Mouse (Mus musculus) adrenal gland, postnatal 14 days (tissue): ENCODE measurements around the gene Samd4b. TPM values are rescaled to one million over a fixed set of nuclear protein-coding genes. Genes with fewer than 3 reads are reported as not detected.

Source experiments
- DNase-seq: peaks from one replicate; pipeline ENCODE4 v3.0.0; 2021; ENCODE audit warnings: mixed read lengths
- total RNA-seq: library from RNA; stranded (reverse); gene quantifications from 2 replicates; pipeline ENCODE4 v1.2.3, GENCODE M21; 2021

Gene Samd4b
- total RNA-seq, 1 experiment from 2014 or later, result 56.3 TPM

DNA sequence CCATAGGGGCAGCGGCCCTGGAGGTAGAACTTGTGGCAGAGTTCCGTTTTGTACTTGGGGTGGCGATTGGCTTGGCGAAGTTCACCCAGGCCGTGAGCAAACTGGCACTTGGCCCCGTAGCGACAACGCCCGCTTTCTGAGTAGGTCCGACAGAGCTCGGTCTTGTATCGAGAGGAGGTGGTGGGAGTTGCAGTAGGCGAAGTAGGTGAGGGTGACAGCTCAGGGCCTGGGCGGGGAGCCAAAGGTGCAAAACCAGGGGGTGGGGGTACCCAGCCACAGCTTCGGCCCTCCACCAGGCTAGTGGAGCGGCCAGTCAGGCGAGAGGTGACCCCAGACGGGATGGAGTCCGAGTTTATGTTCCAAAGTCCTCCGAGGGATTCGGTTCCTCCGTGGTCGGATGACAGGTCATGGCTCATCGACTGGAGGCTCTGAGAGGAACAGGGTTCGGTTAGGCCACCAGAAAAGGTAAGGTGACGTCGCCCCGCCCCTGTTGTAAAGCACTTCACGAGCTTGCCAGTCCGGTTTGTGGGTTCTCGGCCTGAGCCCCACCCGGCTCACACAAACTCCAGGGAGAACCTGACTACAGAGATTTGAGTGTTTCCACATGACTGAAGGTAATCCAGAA is 219.8 kb downstream of the Samd4b start:
- peak; percentile 70 for DNase-seq

DNA sequence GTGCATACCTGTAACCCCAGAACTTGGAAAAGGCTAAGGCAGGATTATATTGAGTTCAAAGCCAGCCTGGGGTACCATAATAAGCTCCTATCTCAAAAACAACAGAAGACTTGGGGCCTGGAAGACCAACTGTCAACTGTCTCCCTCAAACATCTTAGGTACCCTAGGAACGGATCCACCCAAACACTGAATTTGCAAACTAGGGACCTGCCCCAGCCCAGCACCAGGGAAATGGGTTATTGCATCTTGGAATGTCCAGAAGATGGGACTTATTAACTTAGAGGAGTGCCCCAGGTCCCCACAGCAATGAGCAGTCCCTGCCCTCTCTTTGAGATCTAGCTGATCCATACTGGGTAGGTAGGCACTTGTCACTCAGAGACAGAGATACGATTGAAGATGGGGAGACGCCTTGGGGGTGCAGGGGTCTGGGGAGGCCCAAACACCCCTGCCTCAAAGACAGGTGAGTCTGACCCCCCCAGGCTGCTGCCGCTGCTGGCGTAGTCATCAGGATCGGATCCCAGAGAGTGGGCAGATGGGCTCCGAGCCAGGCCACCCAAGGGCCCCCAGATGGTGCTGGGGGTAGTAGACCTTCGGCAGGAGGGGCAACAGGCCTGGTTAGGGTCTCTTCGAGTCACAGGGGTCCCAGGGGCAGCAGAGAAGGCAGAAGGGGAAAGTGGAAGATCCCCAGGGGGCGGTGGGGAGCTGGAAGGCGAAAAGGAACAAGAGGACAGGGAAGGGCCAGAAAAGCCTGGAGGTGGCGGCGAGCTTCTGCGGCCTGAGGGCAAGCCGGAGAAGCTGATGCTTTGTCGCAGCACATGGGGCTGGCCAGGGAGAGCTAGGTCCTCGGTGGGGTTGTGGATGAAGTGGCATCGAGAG is 220.5 kb downstream of the Samd4b start:
- DNase-seq, result peak; percentile 37

DNA sequence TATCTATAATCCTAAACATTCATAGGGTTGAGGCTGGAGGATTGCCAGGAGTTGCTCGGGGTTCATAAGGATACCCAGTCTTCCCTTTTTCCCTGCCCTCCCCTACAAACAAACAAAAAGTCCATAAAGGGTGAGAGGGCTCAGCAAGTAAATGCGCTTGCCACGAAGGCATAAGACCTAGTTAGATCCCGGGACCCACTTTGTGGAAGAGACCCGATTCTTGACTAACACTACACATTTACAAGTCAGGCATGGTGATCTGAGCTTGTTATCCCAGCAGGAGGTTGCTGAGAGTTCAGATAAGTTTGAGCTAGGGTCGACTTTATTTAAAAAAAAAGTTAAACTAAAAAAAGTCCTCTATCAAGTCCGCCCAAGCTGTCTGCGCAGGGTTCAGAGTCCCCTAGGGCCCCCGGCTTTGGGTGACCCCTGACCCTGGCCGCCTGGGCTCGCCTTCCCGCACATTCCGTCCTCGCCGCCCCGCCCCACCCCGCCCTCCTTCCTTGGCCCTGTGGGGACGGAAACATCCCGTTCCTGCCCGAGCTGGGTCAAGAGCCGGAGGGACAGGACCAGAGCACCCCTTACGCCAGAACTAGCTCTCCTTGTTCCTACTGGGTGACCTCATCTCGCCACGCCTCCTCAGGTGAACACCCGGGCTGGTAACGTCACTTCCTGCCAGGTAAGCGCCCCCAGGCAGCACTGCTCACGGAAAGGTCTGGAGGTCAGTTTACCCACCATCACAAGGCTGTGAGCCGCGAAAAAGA is 221.8 kb downstream of the Samd4b start:
- peak; percentile 86 for DNase-seq

DNA sequence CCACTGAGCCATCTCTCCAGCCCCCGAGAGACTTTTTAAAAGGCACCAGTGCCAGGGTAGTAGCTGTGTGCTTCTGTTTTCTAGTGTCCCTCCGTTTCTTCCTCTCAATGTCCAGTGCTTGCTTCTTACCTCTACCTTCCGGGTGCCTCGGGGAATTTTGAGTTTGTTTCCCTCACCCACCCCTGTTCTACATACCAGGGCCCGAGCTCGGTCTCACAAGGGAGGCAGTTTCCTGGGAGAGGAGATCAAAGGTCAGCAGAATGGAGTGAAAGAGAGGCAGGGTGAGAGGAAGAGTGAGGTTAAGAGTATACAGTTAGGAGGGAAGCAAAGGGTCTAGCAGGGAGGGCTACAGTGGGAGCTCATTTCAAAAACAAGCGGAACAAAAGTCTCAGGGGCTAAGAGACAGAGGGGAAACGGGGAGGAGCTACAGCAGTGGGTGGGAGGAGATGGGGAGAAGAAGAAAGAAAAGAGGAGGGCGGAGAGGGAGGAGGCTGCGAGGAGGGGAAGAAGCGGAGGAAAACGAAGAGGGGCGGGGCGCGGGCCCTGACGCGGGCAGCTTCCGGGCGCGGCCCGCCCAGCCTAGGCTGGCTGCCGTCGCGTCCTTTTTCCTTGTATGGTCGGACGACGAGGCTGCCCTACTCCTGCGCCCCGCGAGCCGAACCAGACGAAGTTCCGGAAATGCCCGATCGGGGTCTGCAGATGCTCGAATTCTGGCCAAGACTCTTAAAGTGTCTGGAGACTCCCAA is 222.6 kb downstream of the Samd4b start:
- peak; percentile 93 for DNase-seq

DNA sequence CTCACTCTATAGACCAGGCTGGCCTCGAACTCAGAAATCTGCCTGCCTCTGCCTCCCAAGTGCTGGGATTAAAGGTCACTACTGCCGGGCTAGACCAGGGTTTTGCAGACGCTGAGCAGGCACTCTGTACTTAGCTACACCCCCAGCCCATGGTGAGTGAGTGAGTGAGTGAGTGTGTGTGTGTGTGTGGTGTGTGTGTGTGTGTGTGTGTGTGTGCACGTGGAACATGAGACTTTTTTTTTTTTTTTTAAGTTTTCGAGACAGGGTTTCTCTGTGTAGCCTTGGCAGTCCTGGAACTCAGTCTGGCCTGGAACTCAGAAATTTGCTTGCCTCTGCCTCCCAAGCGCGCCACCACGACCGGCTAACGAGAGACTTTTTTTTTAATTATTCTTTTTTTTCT is 223.3 kb downstream of the Samd4b start:
- DNase-seq, result no peak

DNA sequence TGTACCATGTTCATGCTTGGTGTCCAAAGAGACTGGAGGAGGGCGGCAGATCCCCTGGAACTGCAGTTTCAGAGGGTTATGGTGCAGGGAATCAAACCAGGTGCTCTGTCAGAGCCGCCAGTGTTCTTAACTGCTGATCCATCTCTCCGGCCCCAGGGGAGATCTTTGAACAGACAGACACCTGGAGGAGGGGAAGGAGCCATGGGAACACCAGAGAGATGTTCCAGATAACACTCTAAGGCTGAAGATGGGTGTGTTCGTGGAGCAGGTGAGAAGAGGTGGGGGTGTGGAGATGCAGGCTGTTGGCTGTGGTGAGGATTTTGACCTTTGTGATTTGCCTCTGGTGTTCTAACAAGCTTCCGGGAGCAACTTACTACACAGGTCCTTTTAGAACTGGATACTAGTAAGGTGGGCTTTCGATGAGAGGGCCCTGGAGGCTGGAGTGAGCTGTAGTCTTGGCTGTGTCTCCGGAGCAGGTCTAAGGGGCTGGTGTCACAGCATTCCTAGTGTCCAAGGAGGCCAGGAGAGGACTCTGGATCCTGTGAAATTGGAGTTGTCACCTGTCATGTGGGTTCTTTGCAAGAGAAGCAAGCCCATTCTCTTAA is 224.0 kb downstream of the Samd4b start:
- no peak for DNase-seq

GRCm38 (mm10) chr7:28373131-28373581 is 224.8 kb downstream of the Samd4b start:
- peak; percentile 87 for DNase-seq

GRCm38 (mm10) chr7:28372251-28373108 is 225.5 kb downstream of the Samd4b start, which contains the start of gene Plekhg2:
TSS of gene Plekhg2 (minus strand) at chr7:28372599.
- peak; percentile 97 for DNase-seq

DNA sequence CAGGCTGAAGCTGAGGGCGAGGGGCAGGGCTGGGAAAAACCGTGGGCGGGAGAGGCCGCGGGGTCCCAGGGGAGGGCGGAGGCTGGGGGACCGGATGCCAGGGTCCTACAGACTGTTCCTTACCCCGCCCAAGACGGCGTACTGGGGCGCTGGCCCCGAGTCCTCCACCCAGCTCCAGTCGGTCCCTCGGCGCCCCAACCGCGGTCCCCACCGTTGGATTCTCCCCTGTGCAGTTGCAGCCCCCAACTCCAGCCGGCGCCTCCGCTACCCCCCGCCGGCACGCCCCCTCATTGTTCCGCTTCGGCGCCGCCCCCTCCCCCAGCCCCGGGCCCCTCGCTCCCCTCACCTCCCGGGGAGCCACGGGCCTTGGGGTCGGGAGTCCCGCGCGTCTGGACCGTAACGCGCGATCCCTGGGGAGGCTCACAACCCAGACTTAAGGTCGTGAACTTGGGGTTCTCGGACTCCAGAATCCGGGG is 226.4 kb downstream of the Samd4b start:
- DNase-seq, result peak; percentile 73

DNA sequence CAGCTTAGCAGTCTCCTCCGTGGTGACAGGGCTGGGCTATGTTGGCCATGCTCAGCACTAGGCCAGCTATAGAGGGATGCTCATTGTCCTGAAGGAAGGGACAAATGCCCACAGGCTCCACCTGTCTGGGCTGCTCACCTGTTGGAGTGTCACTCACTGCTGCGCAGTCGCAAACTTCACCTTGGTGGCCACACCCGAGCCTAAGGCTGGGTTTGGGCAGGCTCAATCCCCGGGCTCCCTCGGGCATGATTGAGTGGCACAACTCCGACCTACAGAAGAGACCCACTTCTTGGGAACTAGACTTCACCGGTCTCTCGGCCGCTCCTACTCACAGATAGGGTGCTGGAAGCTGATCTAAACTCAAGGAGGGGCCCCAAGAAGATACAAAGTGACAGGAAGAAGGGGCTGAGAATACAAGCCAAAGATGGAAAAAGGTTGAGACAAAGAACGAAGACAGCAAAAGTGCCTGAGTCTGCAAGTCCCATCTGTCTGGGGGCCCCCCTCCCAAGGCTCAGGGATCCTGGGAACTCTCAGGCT is 226.9 kb downstream of the Samd4b start:
- no peak for DNase-seq

- DNase-seq, result no peak
These were observed 227.9 kb downstream of the Samd4b start for GRCm38 (mm10) chr7:28370051-28370450.

GRCm38 (mm10) chr7:28368276-28368920 is 229.5 kb downstream of the Samd4b start:
- DNase-seq, result no peak

- DNase-seq, result no peak
These were observed 230.2 kb downstream of the Samd4b start for GRCm38 (mm10) chr7:28367663-28368275.

DNA sequence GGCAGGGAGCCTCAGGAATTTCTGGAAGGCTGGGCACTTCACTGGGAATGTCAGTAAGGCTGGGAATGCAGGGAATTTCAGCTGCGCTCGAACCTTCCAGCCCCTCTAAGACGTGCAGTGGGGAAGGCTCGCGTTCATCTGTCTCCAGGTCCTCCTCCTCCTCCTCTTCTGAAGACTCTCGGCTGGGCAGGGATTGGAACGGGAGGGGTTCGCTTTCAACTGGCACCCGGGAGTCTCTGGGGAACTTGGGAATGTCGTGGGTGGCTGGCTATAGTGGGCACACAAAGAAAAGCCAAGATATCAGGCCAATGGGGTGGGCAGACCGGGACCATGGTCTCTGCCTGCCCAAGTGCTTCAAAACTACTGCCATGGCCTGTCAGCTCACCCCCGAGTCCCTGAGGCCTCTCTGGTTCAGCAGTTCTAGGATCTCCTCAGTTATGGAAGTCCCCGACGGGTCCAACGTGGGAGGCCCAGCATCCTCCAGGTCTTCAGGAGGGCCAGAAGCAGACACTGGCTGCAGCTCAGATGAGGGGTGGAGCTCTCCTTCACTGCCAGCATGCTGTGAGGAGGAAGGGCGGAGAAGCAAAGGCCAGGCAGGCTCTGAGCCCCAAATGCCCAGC is 235.4 kb downstream of the Samd4b start:
- DNase-seq, result no peak

DNA sequence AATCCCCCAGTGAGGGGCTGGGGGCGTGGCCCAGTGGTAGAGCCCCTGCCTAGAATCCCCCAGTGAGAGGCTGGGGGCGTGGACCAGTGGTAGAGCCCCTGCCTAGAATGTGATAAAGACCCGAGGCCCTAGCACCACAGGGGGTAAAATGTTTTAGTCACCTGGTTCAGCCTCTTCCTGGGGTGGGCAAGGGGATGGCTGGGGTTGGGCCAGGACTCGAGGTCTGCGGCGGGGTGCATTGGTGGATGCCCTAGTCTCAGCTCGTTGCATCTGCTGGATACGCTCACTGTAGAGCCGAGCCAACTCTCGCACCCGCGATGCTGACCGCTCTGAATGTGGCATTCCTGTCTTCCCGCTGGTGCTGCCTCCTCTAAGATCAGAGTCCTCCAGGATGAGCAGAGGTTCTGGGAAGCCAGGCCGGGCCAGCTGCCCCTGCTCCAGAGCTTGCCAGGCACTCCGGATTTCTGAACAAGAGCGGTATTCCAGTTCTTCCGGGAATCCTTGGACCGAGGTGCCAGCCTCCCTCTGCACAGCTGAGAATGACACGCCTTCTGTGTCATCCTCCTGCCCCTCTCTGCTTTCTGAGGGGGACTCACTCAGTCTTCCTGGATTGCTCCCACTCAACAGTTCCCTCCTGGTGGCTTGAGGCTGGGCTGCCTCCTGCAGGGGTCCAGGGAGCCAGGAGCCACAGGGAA is 236.2 kb downstream of the Samd4b start:
- DNase-seq, result no peak

DNA sequence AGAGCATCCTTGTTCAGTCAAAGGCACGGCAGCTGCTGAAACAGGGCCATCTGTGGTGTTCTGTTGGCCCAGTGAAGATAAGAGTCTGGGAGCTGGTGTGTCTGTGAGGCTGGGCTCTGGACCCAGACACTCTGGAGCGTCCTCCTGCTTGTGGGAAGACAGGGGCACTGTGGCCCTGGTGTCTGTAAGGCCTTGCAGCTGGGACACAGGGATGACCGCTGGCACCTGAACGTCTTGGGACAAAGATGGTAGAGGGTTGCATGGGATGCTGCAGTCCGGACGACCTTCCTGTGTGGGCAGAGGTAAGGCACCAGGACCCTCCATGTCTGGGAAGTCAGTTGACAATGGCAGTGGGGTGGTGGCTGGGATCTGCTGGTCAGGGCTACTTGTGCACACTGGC is 237.7 kb downstream of the Samd4b start:
- DNase-seq, result no peak

DNA sequence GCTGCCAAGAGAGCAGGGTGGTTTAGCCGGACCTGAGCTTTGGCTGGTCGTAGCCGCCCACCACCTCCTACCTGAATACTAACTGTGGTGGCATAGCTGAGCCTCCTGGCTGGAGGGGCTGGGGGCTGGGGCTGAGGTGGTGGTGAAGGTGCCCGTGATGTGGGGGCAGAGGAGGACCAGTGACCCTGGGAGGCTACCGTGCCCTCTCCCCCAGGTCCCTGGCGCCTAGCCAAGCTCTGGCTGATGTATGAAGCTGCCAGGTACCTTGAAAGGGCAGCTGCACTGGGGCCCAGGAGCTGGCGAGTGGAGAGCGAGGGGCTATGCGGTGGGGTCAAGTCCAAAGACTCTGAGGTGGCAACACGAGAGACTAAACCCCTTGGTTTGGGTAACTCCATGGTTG is 238.1 kb downstream of the Samd4b start:
- DNase-seq, result no peak

DNA sequence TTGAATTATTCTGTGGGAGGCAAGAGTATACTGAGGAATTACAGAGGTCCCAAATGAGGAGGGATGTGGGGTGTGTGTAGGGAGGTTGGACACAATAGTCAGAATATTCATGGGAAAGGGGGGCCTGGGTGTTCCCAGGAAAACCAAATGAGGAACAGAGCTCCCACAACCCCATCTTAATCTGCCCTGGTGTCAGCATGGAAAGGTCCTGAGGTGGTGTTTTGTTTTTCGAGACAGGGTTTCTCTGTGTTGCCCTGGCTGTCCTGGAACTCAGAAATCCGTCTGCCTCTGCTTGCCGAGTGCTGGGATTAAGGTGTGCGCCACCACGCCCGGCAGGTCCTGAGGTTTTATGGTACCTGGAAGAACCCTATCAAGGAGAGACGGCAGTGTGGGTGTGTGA is 239.5 kb downstream of the Samd4b start:
- DNase-seq, result no peak
